Mouse (Mus musculus) thymus, adult 2 months (tissue): ENCODE results near the gene Arhgap45.
"Not testable (repeated sequence)": the region's sequence is repeated elsewhere in the genome, so short reads cannot be mapped to it uniquely, and the experiment has no call there.

Source experiments
- CTCF ChIP-seq: fragments of 200-500 bp; IDR thresholded peaks from 2 replicates; pipeline ENCODE4 v1.5.1; 2012; ENCODE audit warnings: mild to moderate bottlenecking, control low read depth, low read length, moderate library complexity, borderline replicate concordance; ENCODE audit not compliant: control insufficient read depth, poor library complexity, insufficient read depth; ENCODE audit errors: extremely low read depth
- POLR2A ChIP-seq: fragments of 200-500 bp; IDR thresholded peaks from 2 replicates; pipeline ENCODE4 v1.6.1; 2012; ENCODE audit warnings: mild to moderate bottlenecking, low read length, control low read depth, moderate library complexity; ENCODE audit not compliant: control insufficient read depth, poor library complexity, insufficient read depth; ENCODE audit errors: extremely low read depth

DNA sequence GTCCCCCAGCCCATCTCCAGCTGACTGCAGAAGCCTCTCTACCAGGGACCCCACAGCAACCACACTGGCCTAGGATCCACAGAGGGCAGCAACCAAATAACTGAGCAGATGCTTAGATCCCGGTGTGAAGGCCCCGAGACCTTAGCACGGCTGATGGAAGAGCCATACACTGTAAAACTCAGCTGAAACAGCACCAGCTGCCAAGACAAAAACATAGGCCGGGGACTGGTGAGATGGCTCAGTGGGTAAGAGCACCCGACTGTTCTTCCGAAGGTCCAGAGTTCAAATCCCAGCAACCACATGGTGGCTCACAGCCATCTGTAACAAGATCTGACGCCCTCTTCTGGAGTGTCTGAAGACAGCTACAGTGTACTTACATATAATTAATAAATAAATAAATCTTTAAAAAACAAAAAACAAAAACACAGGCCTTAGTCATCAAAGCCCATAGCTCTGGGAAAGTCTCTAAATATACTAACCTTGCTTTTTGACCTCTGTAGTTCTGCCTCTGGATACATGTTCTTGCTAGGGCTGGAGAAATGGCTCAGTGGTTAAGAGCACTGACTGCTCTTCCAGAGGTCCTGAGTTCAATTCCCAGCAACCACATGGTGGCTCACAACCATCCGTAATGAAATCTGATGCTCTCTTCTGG lies 25.1 kb downstream of the Arhgap45 start:
- not testable (repeated sequence) for TF ChIP-seq CTCF, POLR2A
